8 mouse cellular contexts compared by ENCODE assay signal in the genomic region with DNA sequence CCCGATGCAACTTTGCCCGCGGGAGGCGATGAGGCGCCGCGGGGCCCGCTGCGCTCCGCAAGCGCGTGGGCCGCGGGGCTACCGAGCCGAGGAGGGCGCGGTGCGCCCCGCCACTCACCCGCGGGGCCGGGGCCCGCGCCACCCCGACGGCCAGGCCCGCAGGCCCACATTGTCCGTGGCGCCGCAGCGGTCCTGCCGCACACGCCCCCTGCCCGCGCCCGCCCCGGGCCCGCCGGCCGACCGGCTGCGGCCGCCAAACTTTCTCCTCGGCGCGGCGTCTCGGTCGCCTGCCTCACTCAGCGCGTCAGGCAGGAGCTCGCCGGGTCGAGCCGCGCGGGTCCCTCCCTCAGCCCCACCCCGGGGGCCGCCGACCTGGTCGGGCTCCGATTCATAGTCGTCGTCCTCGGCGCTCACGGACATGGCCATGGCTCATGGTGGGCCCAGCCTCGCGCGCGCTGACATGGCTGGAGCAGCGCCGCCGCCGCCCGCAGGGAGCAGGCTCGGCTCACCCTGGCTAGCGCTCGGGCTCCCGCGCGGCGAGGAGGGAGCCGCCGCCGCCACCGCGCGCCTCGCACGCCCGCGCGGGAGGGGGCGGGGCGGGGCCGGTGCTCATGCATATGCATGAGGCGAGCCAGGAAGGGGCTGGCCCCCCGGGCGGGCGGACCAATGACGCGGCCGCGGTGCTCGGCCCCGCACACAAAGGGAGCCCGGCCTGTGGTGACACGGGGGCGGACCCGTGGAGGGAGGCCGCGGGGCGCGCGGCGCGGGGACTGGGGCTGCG. TPM values are rescaled to one million over a fixed set of nuclear protein-coding genes. Genes with fewer than 3 reads are reported as not detected.
DNase-seq lines count a peak whose midpoint lies in the region; ATAC-seq lines count a peak whose summit lies in the region.

No protein-coding gene starts in this region.

- H3K4me1 ChIP-seq in hindbrain, embryonic 14.5 days (replicated peaks; ENCODE audit: control insufficient read depth, insufficient read depth, low read length), result peaks cover 21% of the 10 kb centered on the region

- H3K27me3 ChIP-seq in hindbrain, embryonic 14.5 days (ENCODE audit: control insufficient read depth, insufficient read depth, low read length), result no peaks in the 10 kb centered on the region

- under 1% methylated on average over 93 of the region's 120 CpGs for WGBS in hindbrain, embryonic 14.5 days

- H3K36me3 ChIP-seq in hindbrain, embryonic 14.5 days (replicated peaks; ENCODE audit: control insufficient read depth, insufficient read depth), result no peaks in the 10 kb centered on the region

- ATAC-seq in hindbrain, embryonic 14.5 days (ENCODE audit: low FRiP score), result peak; percentile 96

- peak overlapping the region; percentile 94 for H3K9ac ChIP-seq in hindbrain, embryonic 14.5 days

- peak; percentile 83 for DNase-seq in T-cell, adult 2 months (ENCODE audit: low spot score)
- peak; percentile 89 to 95 for DNase-seq in cerebellum, postnatal 25 days
- DNase-seq in frontal cortex, postnatal 25 days (ENCODE audit: low spot score in 2 of 2), result peak; percentile 50 to 66
- peak; percentile 93 for DNase-seq in hindbrain, embryonic 14.5 days (ENCODE audit: low spot score)
- DNase-seq in layer of hippocampus, postnatal 36 days, result peak; percentile 78 to 85
- DNase-seq in lung, postnatal 25 days (ENCODE audit: low spot score), result peak; percentile 91
- DNase-seq in retina, embryonic 14.5 days (ENCODE audit: low spot score), result peak; percentile 92
- peak; percentile 90 to 94 for DNase-seq in thymus, postnatal 36 days

- no peaks in the 10 kb centered on the region for H3K9me3 ChIP-seq in hindbrain, embryonic 14.5 days (ENCODE audit: control insufficient read depth, low read length)

- peak overlapping the region; percentile 88 for H3K4me2 ChIP-seq in hindbrain, embryonic 14.5 days (replicated peaks)

- H3K27ac ChIP-seq in hindbrain, embryonic 14.5 days, result peak overlapping the region; percentile 97

- H3K4me3 ChIP-seq in hindbrain, embryonic 14.5 days (replicated peaks; ENCODE audit: low read length), result peak overlapping the region; percentile 86

RNA-seq across cellular contexts. Expression of a gene that starts 50.1 kb away (rescaled TPM):
- polyA plus RNA-seq in hindbrain, embryonic 14.5 days (2014; fragmentation: Nextera tagmentation; extraction: Ambion mirVana), result 46.2 and 54.8 TPM in 2 replicates
- total RNA-seq in layer of hippocampus, postnatal 36 days (2021), result 10 to 100 TPM; 57.7 to 58.8 TPM

Comparison
In these comparisons a context has a peak if more than half of its experiments do, and no peak if none do; other contexts are left out.
1. Peak in every context shown above with its lines: DNase-seq, ATAC-seq, H3K4me3 ChIP-seq and H3K27ac ChIP-seq.